ENCODE assay signal across 8 mouse cellular contexts in the genomic region with DNA sequence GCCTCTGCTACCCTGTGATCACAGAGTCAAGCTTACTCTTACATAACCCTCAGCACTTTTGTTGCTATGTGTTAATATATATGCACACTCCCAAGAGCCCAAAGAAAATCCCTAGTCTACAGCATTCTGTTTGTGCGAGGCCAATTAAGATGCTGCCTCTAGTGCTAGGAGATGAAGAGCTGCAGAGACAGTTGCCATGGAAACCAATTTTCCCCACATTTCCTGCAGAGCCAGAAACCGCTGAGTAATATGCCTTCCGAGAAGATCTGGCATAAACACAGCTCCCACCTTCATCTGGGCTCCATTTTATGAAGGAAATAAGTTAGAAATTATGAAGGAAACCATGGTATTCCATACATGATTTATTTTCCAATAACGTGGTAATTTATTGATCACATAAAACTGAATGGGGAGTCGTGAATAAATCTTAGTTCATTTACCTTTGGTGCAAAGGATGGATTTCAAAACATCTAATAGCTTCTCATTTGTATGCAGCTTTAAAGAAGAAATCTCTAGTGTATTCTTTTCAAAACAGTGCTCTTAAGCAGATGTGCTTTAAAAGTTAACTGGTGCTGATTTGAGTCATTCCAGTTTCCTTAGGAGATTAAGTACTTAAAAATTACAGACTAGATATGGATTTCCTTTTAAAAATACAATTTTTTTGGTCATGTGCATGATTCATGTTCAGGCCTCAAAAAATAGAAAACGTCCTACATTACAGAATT. TPM values are rescaled to one million over a fixed set of nuclear protein-coding genes. Genes with fewer than 3 reads are reported as not detected.
DNase-seq lines count a peak whose midpoint lies in the region; ATAC-seq lines count a peak whose summit lies in the region.
"Had no signal": no experiment of that assay in that cellular context is flagged by ENCODE, and none has a peak within 500 bp of the region (broad histone marks: within the 10 kb centered on the region; RNA-seq: fewer than 3 reads in every experiment).

No protein-coding gene starts in this region.

- no peak overlapping the region for H3K9ac ChIP-seq in forebrain, embryonic 15.5 days (replicated peaks)

- ATAC-seq in forebrain, embryonic 15.5 days (replicated peaks) = peak; percentile 94

- intact Hi-C loops in gastrocnemius, postnatal 36 days (cut with DNase I) = no loop called here

- peak; percentile 78 for DNase-seq in cerebellum, adult 9-11 months
- peak; percentile 60 to 73 for DNase-seq in left cerebral cortex, adult 18-20 months (ENCODE audit: low spot score in 2 of 2)
- peak; percentile 73 for DNase-seq in retina, embryonic 14.5 days (ENCODE audit: low spot score)
- DNase-seq in spleen, postnatal 36 days (ENCODE audit: low spot score in 2 of 2) = no peak
- no peak for DNase-seq in gastrocnemius, postnatal 36 days
- no peak for DNase-seq in heart, adult 9 months (ENCODE audit: low spot score in 2 of 2)

- 21% methylated on average over 6 of the region's 6 CpGs for WGBS in forebrain, embryonic 15.5 days

- no peaks in the 10 kb centered on the region for H3K36me3 ChIP-seq in forebrain, embryonic 15.5 days

- no peak overlapping the region for H3K4me3 ChIP-seq in forebrain, embryonic 15.5 days

- peak overlapping the region; percentile 29 for H3K4me2 ChIP-seq in forebrain, embryonic 15.5 days (replicated peaks)

- no peaks in the 10 kb centered on the region for H3K9me3 ChIP-seq in forebrain, embryonic 15.5 days

- peaks cover 38% of the 10 kb centered on the region for H3K4me1 ChIP-seq in forebrain, embryonic 15.5 days

- no peaks in the 10 kb centered on the region for H3K27me3 ChIP-seq in forebrain, embryonic 15.5 days

- peak overlapping the region; percentile 81 for H3K27ac ChIP-seq in forebrain, embryonic 15.5 days (replicated peaks)

RNA-seq across cellular contexts. Expression of a gene that starts 26.5 kb away (rescaled TPM):
- 69.4 and 90.4 TPM in 2 replicates for polyA plus RNA-seq in forebrain, embryonic 15.5 days (2015; fragmentation: Nextera tagmentation; extraction: Ambion mirVana)
- total RNA-seq in left cerebral cortex, adult 18-20 months (2021) = 100 to 1,000 TPM; 351 to 372 TPM
- total RNA-seq in gastrocnemius, postnatal 36 days (2021) = not detected
- polyA plus RNA-seq: liver, adult 2 months had no signal

Comparison
In these comparisons a context has a peak if more than half of its experiments do, and no peak if none do; other contexts are left out.
1. DNase-seq: peak in cerebellum, adult 9-11 months (single experiment), left cerebral cortex, adult 18-20 months (2 of 2) and retina, embryonic 14.5 days (single experiment); none in spleen, postnatal 36 days (0 of 2), gastrocnemius, postnatal 36 days (0 of 2) and heart, adult 9 months (0 of 2).
2. RNA of a gene that starts 26.5 kb away (total RNA-seq): 351 to 372 TPM in left cerebral cortex, adult 18-20 months; not detected in gastrocnemius, postnatal 36 days; every median in the first group is over 100 times any median in the second.